Mouse (Mus musculus): ENCODE measurements at regions not wholly inside any gene's neighbourhood (a gene's known extent, or its start where the extent isn't known, plus 50 kb on each side); places are given as distances from the start of the nearest gene placed in this dataset.

DNA sequence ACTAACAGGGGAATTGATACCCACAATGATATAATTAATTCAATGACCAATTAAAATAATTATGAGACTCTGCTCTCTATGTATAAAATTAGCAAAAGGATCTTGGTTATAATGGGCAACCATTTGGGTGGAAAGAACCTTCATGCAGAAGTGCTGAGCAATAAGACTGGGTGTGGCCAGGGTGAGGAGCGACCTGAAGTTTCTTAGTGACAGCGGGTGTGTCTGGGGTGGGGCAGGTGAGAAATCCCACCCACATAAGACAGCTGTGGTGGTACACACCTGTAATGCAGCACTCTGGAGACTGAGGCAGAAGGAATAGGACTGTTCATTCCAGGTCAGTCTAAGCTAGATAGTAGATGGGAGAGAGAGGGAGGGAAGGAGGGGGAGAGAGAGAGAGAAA is 51.9 kb upstream of the Ctnnb1 start:
- no peak overlapping the region for H3K9ac ChIP-seq (replicated peaks)
- H3K4me2 ChIP-seq (ENCODE audit: low read depth, low read length) = no peak overlapping the region
- no peaks in the 10 kb centered on the region for H3K27me3 ChIP-seq (ENCODE audit: insufficient read depth, low read length)
- peaks cover 19% of the 10 kb centered on the region for H3K4me1 ChIP-seq (ENCODE audit: insufficient read depth)
- WGBS (ENCODE audit: insufficient replicate concordance) = 72% methylated on average over 2 of the region's 2 CpGs
- TF ChIP-seq CTCF (IDR thresholded peaks at IDR 0.05; ENCODE audit: low read depth) (no peak), EP300 (IDR thresholded peaks at IDR 0.05; ENCODE audit: low read depth) (no peak)
- H3K9me3 ChIP-seq (ENCODE audit: low read length) = no peaks in the 10 kb centered on the region
- no peaks in the 10 kb centered on the region for H3K36me3 ChIP-seq (replicated peaks; ENCODE audit: insufficient read depth, low read length)
- DNase-seq (no peak), ATAC-seq (no peak)
- no peak overlapping the region for H3K4me3 ChIP-seq (ENCODE audit: low read depth, low read length)
- no peak overlapping the region for H3K27ac ChIP-seq (ENCODE audit: low read depth)

Measured in liver, postnatal 0 days (tissue).